Mouse (Mus musculus) kidney, embryonic 15.5 days (tissue): ENCODE results near the gene Abhd14b. TPM values are rescaled to one million over a fixed set of nuclear protein-coding genes. Genes with fewer than 3 reads are reported as not detected.

ENCODE experiments used
- ATAC-seq: fragments of 200-750 bp; cut with Nextera tagmentation; replicated peaks from 2 replicates; pipeline ENCODE4 v1.8.0; 2017; ENCODE audit warnings: moderate TSS enrichment; ENCODE audit not compliant: low FRiP score
- H3K27ac ChIP-seq: fragments of 300-500 bp; sonication (generic); 2 replicates; pipeline ENCODE4 v1.5.1; 2015; ENCODE audit warnings: mild to moderate bottlenecking, inconsistent platforms
- H3K27me3 ChIP-seq: fragments of 300-500 bp; sonication (generic); 2 replicates; pipeline ENCODE4 v1.6.1; 2015; ENCODE audit warnings: inconsistent platforms
- H3K36me3 ChIP-seq: fragments of 300-500 bp; sonication (generic); 2 replicates; pipeline ENCODE4 v1.6.1; 2015; ENCODE audit warnings: inconsistent platforms
- H3K4me1 ChIP-seq: fragments of 300-500 bp; sonication (generic); 2 replicates; pipeline ENCODE4 v1.6.1; 2015; ENCODE audit warnings: inconsistent platforms
- H3K4me2 ChIP-seq: fragments of 300-500 bp; sonication (generic); 2 replicates; pipeline ENCODE4 v1.6.1; 2015; ENCODE audit warnings: moderate library complexity, mild to moderate bottlenecking, inconsistent platforms
- H3K4me3 ChIP-seq: fragments of 300-500 bp; sonication (generic); replicated peaks from 2 replicates; pipeline ENCODE4 v1.5.1; 2015; ENCODE audit warnings: mild to moderate bottlenecking, inconsistent platforms
- H3K9ac ChIP-seq: fragments of 300-500 bp; sonication (generic); 2 replicates; pipeline ENCODE4 v1.6.1; 2015; ENCODE audit warnings: mild to moderate bottlenecking, inconsistent platforms
- H3K9me3 ChIP-seq: fragments of 300-500 bp; sonication (generic); replicated peaks from 2 replicates; pipeline ENCODE4 v1.6.1; 2016; ENCODE audit warnings: inconsistent platforms
- WGBS: fragments of 180-500 bp; shearing (Covaris S2); methylation state at CpG from one replicate; pipeline ENCODE4 v1.1.7; 2015; ENCODE audit warnings: mixed read lengths; 5-methylcytosine and 5-hydroxymethylcytosine counted together
- polyA plus RNA-seq: library from polyadenylated mRNA; unstranded; fragments of >200 nt; fragmentation: Nextera tagmentation; extraction: Ambion mirVana; gene quantifications from 2 replicates; pipeline ENCODE4 v1.2.1, GENCODE M21; 2015

Gene Abhd14b
- polyA plus RNA-seq: 27.9 and 30.6 TPM in 2 replicates

- H3K27me3 ChIP-seq: no peaks in the 10 kb centered on the region
- peak within 1 kb of the TSS; percentile 87 for H3K27ac ChIP-seq
- under 1% methylated on average over 24 of the region's 24 CpGs for WGBS
- H3K9me3 ChIP-seq: no peaks in the 10 kb centered on the region
- ATAC-seq: peak; percentile 84
- 0 out of 2 replicates have a peak, but pooled peaks cover under 1% of the 10 kb centered on the region for H3K36me3 ChIP-seq
- peak within 1 kb of the TSS; percentile 57 for H3K4me3 ChIP-seq
- H3K4me2 ChIP-seq: peak within 1 kb of the TSS; percentile 82
- peak within 1 kb of the TSS; percentile 65 for H3K9ac ChIP-seq
- peaks cover 73% of the 10 kb centered on the region for H3K4me1 ChIP-seq
Measured at GRCm38 (mm10) chr9:106447348-106447747, at the start of gene Abhd14b, which contains the start of gene Abhd14a. Gene Abhd14b (plus strand): TSS chr9:106447459. Gene Abhd14a (minus strand): TSS chr9:106447678.

DNA sequence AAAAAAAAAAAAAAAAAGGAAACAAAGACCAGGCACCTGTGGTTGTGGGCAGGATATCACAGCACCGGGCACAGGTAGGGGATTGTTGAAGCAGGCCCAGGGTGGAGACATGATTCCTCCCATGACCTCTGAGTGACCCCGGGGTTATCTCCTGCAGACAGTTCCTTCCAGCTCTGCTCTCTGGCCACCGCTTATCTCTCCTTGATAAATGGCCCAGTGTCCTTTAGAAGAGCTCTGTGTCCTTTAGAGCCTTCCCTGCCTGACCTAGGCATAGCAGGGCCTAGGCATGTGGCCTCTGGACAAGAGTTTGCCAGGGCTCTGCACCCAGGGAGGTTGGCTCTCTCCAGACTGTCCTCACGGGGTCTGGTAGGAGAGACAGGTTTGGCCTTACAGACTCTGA is 49.5 kb upstream of the Abhd14b start:
- H3K4me2 ChIP-seq: no peak overlapping the region
- no peaks in the 10 kb centered on the region for H3K27me3 ChIP-seq
- no peaks in the 10 kb centered on the region for H3K9me3 ChIP-seq
- 75% methylated on average over 4 of the region's 4 CpGs for WGBS
- no peak overlapping the region for H3K9ac ChIP-seq
- no peaks in the 10 kb centered on the region for H3K36me3 ChIP-seq
- no peak for ATAC-seq
- no peak overlapping the region for H3K4me3 ChIP-seq
- peaks cover 34% of the 10 kb centered on the region for H3K4me1 ChIP-seq
- no peak overlapping the region for H3K27ac ChIP-seq

DNA sequence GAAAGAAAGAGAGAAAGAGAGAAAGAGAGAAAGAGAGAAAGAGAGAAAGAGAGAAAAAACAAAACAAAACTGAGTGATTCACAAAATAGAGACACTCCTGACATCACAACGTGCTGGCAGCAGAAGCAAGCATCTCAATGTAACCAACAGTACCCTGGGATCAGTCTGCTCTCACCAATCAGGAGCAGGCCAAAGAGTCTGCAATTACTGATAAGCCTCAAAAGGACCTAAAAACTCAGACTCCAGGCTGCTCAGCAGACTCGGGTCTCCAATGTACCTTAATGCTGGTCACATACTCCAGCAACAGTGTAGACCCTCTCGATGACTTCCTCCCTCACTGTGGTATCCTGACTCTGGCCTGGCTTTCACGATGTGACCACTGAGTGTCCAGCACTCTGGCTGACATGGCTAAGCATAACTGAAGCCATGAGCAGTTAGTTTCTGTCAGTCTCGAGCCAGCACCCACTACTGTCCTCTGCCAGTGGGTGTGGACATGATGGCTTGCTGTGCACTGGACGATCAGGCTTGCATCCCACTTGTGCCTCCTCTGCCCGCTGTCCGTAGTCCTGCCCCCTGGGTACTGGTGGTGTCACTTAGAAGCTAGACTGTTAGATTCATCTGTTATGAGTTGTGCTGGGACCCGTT is 48.5 kb upstream of the Abhd14b start:
- Histone ChIP-seq H3K9me3 (no peaks in the 10 kb centered on the region), H3K27ac (no peak overlapping the region), H3K9ac (no peak overlapping the region), H3K27me3 (no peaks in the 10 kb centered on the region), H3K4me3 (no peak overlapping the region), H3K36me3 (no peaks in the 10 kb centered on the region), H3K4me1 (peaks cover 26% of the 10 kb centered on the region), H3K4me2 (no peak overlapping the region)
- no peak for ATAC-seq
- 75% methylated on average over 9 of the region's 9 CpGs for WGBS

GRCm38 (mm10) chr9:106399808-106400207 is 47.5 kb upstream of the Abhd14b start:
- Histone ChIP-seq H3K27ac (no peak overlapping the region), H3K36me3 (no peaks in the 10 kb centered on the region), H3K4me2 (no peak overlapping the region), H3K27me3 (no peaks in the 10 kb centered on the region), H3K9ac (no peak overlapping the region), H3K4me1 (peaks cover 22% of the 10 kb centered on the region), H3K9me3 (no peaks in the 10 kb centered on the region), H3K4me3 (no peak overlapping the region)
- no peak for ATAC-seq
- WGBS: 76% methylated on average over 3 of the region's 3 CpGs

GRCm38 (mm10) chr9:106402149-106402548 is 45.1 kb upstream of the Abhd14b start:
- H3K4me1 ChIP-seq: peaks cover 37% of the 10 kb centered on the region
- no peak overlapping the region for H3K4me2 ChIP-seq
- ATAC-seq: no peak
- no peak overlapping the region for H3K4me3 ChIP-seq
- H3K27ac ChIP-seq: no peak overlapping the region
- no peaks in the 10 kb centered on the region for H3K9me3 ChIP-seq
- H3K27me3 ChIP-seq: no peaks in the 10 kb centered on the region
- no peak overlapping the region for H3K9ac ChIP-seq
- 88% methylated on average over 5 of the region's 5 CpGs for WGBS
- H3K36me3 ChIP-seq: no peaks in the 10 kb centered on the region

DNA sequence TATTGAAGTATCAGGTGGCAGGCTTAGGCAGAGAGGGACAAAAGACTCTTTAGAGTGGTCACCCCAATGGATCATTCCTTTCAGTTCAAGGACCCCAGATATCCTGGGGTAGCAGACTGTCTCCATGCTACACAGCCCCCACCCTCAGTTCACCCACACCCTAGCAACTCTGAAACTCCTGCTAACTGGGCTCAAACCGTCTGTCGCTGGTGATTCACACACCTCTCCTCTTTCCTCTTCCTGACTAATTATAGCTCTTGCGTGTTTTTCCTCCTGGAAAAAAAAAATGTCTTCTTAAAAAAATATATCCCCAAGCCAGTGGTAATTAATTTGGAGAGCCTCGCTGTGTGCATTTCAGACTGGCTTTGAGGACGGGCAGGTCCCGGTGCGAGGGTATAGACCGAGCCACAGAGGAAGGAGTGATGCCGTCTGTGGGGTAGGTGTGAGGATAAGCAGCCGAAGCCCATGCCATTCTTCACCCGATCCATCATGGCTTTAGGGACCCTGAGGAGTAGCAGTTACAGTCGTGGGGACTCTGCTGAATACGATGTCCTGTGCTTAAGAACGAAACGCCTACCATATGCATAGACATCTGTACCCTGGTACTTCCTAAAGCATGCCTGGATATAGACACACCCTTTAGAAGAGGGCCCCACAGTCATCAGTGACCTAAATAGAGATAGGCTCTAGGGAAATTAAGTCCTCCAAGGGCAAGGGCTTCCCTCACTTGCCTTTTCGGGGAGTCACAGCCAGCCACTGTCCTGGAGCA is 44.5 kb upstream of the Abhd14b start:
- no peak for ATAC-seq
- no peak overlapping the region for H3K27ac ChIP-seq
- no peaks in the 10 kb centered on the region for H3K27me3 ChIP-seq
- WGBS: 63% methylated on average over 16 of the region's 16 CpGs
- H3K36me3 ChIP-seq: no peaks in the 10 kb centered on the region
- H3K4me1 ChIP-seq: peaks cover 37% of the 10 kb centered on the region
- no peak overlapping the region for H3K4me3 ChIP-seq
- H3K9me3 ChIP-seq: no peaks in the 10 kb centered on the region
- no peak overlapping the region for H3K4me2 ChIP-seq
- H3K9ac ChIP-seq: no peak overlapping the region

GRCm38 (mm10) chr9:106405275-106405674 is 42.0 kb upstream of the Abhd14b start:
- H3K9me3 ChIP-seq: no peaks in the 10 kb centered on the region
- no peak overlapping the region for H3K4me2 ChIP-seq
- ATAC-seq: peak; percentile 29; the same call in 1 of the 2 replicates
- peak overlapping the region; percentile 1; the same call in 1 of the 2 replicates for H3K27ac ChIP-seq
- peaks cover 34% of the 10 kb centered on the region for H3K4me1 ChIP-seq
- no peaks in the 10 kb centered on the region for H3K27me3 ChIP-seq
- no peak overlapping the region for H3K9ac ChIP-seq
- H3K36me3 ChIP-seq: no peaks in the 10 kb centered on the region
- 18% methylated on average over 6 of the region's 6 CpGs for WGBS
- no peak overlapping the region for H3K4me3 ChIP-seq

DNA sequence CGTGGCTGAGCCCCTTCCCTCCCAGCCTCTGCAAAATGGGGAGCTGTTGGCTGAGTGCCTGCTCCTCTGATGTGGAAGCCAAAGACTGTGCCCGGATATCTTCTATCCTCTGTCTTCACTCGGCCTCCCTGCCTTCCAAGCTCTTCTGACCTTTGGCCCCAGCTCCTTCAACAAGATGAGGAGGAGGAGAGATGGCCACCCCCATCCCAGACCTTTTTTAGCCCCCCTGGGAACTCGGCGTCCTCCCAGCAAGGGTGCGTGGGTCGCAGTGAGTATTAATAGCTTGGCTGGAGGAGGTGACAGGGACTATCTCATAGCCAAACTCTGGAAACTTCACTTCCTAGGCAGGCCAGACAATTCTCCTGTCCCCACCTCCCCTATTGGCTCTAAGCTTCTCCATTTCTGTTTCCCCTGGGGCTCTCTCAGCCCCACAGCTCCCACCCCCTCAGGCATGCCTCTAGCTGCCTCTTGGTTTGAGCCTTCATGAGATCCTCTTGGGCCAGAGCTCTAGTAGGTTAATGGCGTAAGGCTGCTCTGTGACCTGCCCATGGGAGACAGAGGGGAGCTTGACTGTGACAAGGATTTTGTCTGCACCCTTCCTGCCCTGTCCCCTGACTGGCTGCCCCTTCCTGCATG is 40.7 kb upstream of the Abhd14b start:
- H3K9me3 ChIP-seq: no peaks in the 10 kb centered on the region
- 25% methylated on average over 8 of the region's 8 CpGs for WGBS
- H3K27ac ChIP-seq: peak overlapping the region; percentile 24; the same call in 1 of the 2 replicates
- no peaks in the 10 kb centered on the region for H3K27me3 ChIP-seq
- peaks cover 43% of the 10 kb centered on the region for H3K4me1 ChIP-seq
- no peak overlapping the region for H3K4me3 ChIP-seq
- H3K4me2 ChIP-seq: no peak overlapping the region
- H3K36me3 ChIP-seq: no peaks in the 10 kb centered on the region
- peak; percentile 7; the same call in 1 of the 2 replicates for ATAC-seq
- H3K9ac ChIP-seq: no peak overlapping the region

DNA sequence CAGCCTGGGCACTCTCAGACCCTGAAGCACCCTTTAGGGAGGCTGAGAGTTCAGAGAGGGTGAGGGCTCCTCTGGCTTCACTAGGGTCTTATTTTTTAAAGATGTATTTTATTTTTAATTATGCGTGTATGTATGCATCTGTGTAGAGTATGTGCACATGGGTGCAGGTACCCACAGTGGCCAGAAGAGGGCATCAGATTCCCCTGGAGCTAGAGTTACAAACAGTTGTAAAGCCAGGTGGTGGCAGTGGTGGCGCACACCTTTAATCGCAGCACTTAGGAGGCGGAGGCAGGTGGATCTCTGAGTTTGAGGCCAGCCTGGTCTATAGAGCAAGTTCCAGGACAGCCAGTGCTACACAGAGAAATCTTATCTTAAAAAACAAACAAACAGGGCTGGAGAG is 38.2 kb upstream of the Abhd14b start:
- no peak overlapping the region for H3K9ac ChIP-seq
- H3K27ac ChIP-seq: no peak overlapping the region
- no peak overlapping the region for H3K4me3 ChIP-seq
- H3K36me3 ChIP-seq: no peaks in the 10 kb centered on the region
- H3K27me3 ChIP-seq: no peaks in the 10 kb centered on the region
- no peaks in the 10 kb centered on the region for H3K9me3 ChIP-seq
- no peak overlapping the region for H3K4me2 ChIP-seq
- WGBS: 97% methylated on average over 4 of the region's 4 CpGs
- peaks cover 53% of the 10 kb centered on the region for H3K4me1 ChIP-seq
- ATAC-seq: no peak

DNA sequence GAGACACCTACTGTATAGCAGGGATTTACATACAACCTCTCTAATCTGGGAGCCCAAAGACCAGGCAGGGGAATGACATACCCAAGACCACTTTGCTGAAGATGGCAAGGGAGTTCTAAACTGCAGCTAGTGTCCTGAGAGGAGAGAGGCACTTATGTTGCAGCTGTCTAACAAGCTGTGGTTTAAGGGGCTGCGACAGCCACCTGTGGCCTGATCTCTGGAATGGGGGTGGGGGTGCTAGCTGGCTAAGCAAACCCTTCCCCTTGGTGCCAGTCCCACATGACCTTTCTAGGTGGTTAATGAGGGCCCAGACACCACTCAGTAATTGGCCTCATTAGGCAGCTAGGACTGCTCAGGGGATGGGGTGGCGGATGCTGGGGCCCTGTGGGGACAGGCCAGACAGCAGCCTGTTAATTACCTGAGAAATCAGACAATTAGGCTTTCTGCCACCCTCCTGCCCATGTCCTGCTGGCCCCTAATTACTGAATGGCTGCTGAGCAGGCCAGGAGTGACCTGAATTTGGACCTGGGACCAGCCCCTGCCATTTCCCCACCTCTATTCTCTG is 37.1 kb upstream of the Abhd14b start:
- Histone ChIP-seq H3K4me3 (no peak overlapping the region), H3K9me3 (no peaks in the 10 kb centered on the region), H3K27me3 (no peaks in the 10 kb centered on the region), H3K4me2 (no peak overlapping the region), H3K36me3 (no peaks in the 10 kb centered on the region), H3K27ac (no peak overlapping the region), H3K4me1 (peaks cover 44% of the 10 kb centered on the region), H3K9ac (no peak overlapping the region)
- ATAC-seq: no peak
- WGBS: 84% methylated on average over 2 of the region's 2 CpGs

- ATAC-seq: no peak
- Histone ChIP-seq H3K27me3 (no peaks in the 10 kb centered on the region), H3K9ac (no peak overlapping the region), H3K4me1 (peaks cover 35% of the 10 kb centered on the region), H3K4me3 (no peak overlapping the region), H3K4me2 (no peak overlapping the region), H3K36me3 (no peaks in the 10 kb centered on the region), H3K27ac (no peak overlapping the region), H3K9me3 (no peaks in the 10 kb centered on the region)
- 64% methylated on average over 9 of the region's 9 CpGs for WGBS
Measured at GRCm38 (mm10) chr9:106411091-106411594, 36.1 kb upstream of the Abhd14b start.
